Mouse (Mus musculus) E14TG2a.4 (cell line): ENCODE data around the gene Rph3al.

Source experiments
- H3K27me3 ChIP-seq: 2 replicates; pipeline ENCODE4 v1.6.1; 2014; ENCODE audit warnings: low read length, control low read depth; ENCODE audit not compliant: insufficient read depth
- H3K36me3 ChIP-seq: 2 replicates; pipeline ENCODE4 v1.6.1; 2014; ENCODE audit warnings: low read length, control low read depth; ENCODE audit not compliant: insufficient read depth
- H3K4me1 ChIP-seq: replicated peaks from 2 replicates; pipeline ENCODE4 v1.6.1; 2014; ENCODE audit warnings: low read depth, low read length, control low read depth
- H3K4me3 ChIP-seq: replicated peaks from 2 replicates; pipeline ENCODE4 v1.5.1; 2014; ENCODE audit warnings: mild to moderate bottlenecking, low read length
- H3K9me3 ChIP-seq: 2 replicates; pipeline ENCODE4 v1.6.1; 2014; ENCODE audit warnings: low read length, control low read depth
- CTCF ChIP-seq: conservative IDR thresholded peaks from 2 replicates; pipeline ENCODE4 v1.5.1; 2014; ENCODE audit warnings: low read length
- NANOG ChIP-seq: IDR thresholded peaks from 2 replicates; pipeline ENCODE4 v1.6.1; 2014; ENCODE audit warnings: borderline replicate concordance, low read length, mixed read lengths
- POU5F1 ChIP-seq: IDR thresholded peaks from 2 replicates; pipeline ENCODE4 v1.6.1; 2014; ENCODE audit warnings: low read length, borderline replicate concordance

Gene Rph3al

DNA sequence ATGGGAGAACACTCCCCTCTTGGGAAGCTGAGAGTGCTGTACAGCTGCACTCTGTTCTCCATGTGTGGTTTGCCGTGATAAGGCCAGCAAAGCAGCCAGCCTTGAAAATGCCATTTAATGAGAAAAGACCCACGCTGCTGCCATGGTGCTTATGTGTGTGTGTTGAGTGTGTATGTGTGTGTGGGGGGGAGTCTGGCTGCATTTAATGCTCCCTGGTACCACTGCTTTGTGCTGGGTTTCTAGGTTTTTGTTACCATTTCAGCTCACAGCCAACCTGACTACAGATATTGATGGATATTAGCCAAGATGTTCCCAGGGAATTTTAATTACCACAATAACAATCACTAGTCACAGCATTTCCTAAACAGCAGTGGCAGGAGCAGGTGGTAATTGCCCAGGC, 79.3 kb downstream of the Rph3al start:
- H3K36me3 ChIP-seq: no peaks in the 10 kb centered on the region
- TF ChIP-seq POU5F1 (no peak), NANOG (no peak), CTCF (no peak)
- no peaks in the 10 kb centered on the region for H3K9me3 ChIP-seq
- H3K27me3 ChIP-seq: peaks cover 27% of the 10 kb centered on the region; the same call in 1 of the 2 replicates
- peaks cover 8% of the 10 kb centered on the region; the same call in 1 of the 2 replicates for H3K4me1 ChIP-seq
- no peak overlapping the region for H3K4me3 ChIP-seq

DNA sequence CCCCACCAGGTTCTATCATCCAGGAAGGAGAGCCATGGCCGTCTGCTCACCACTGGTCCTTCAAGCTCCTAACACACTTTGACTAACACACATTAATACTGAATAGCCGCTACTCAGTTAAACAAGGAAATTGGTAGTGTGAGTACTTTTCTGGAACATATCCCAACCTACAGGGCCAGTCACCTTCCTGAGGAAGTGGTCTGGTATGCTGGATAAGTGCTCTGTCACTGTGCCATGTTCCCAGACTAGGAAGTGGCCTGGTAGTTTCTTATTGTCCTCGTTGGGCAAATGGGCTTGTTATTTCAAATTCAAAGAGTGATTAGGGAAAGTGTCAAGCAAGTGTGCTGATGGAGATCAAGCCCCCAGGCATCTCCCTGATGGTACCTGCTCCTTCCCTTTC, 80.4 kb downstream of the Rph3al start:
- 0 out of 2 replicates have a peak, but pooled peaks cover 6% of the 10 kb centered on the region for H3K4me1 ChIP-seq
- H3K36me3 ChIP-seq: no peaks in the 10 kb centered on the region
- peaks cover 28% of the 10 kb centered on the region; the same call in 1 of the 2 replicates for H3K27me3 ChIP-seq
- TF ChIP-seq NANOG (no peak), CTCF (no peak), POU5F1 (no peak)
- H3K4me3 ChIP-seq: no peak overlapping the region
- no peaks in the 10 kb centered on the region for H3K9me3 ChIP-seq

DNA sequence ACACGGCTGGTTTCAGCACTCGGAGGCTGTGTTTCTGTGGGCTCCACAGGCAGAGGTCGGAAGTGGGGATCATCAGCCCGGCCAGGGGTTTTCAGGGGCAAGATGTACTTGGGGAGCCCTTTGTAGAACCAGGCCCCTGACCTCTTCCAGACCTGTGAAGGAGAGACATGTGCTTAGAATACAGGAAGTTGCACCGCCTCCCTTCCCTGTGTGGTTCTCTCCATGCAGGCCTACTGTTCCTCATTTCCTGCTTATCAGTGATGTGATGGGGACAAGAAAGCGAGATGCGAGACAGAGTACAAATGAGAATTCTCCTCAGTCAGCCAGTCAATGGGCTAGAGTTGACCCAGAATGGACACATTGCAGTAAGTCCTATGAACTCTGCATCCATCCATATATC, 83.9 kb downstream of the Rph3al start:
- no peak for TF ChIP-seq CTCF
- no peak for TF ChIP-seq POU5F1
- no peak for TF ChIP-seq NANOG

DNA sequence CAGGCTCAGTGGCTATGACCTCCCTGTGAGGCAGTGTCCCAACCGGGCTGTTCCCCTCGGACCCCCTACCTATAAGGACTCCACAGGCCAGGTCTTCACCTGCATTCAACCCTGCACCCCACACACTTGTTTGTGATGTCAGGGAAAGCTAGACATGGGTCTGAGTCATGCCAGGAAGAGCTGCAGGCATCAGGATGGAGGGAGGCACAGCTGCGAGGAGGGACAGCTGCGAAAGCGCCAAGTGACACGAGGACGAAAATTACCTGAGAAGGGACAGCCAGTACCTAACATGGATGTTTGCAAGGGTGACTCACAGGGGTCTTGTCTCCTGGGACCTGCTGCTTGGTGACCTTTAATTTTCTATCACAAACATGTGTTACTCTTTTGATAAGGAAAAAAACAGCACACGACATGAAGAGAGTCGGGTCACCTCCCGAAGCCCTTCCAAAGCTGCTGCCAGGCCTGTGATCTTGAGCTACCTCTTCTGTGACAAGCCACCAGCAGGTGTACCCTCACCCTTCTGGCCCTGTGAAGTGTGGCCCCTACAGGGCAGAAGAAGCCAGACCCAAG, 85.1 kb downstream of the Rph3al start:
- peaks cover 8% of the 10 kb centered on the region for H3K4me1 ChIP-seq

More for the DNA sequence above, 83.9 kb downstream of the Rph3al start:
- peaks cover 25% of the 10 kb centered on the region; the same call in 1 of the 2 replicates for H3K27me3 ChIP-seq
- H3K4me1 ChIP-seq: peaks cover 6% of the 10 kb centered on the region
- H3K36me3 ChIP-seq: no peaks in the 10 kb centered on the region
- H3K9me3 ChIP-seq: no peaks in the 10 kb centered on the region
- no peak overlapping the region for H3K4me3 ChIP-seq

DNA sequence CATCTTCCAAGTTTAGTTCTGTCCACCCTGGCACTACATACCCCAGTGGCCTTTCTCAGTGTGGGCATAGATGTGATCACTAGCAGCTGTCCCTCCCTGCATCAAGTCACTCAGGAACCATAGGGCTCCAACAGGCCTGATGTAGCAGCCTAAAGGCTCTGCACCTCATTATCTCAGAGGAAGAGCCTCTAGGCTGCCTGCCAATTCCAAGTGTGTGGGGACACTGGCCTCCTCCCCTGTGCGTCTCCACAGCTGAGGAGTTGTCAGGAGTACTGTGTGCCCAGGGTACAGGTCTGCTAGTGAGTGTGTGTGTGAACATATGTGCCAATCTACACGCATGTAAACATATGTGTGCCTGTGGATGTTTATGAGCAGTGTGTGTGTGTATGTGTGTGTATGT, 85.7 kb downstream of the Rph3al start:
- TF ChIP-seq POU5F1 (no peak), CTCF (no peak), NANOG (no peak)
- H3K9me3 ChIP-seq: no peaks in the 10 kb centered on the region
- H3K27me3 ChIP-seq: peaks cover 16% of the 10 kb centered on the region; the same call in 1 of the 2 replicates
- no peaks in the 10 kb centered on the region for H3K36me3 ChIP-seq
- H3K4me1 ChIP-seq: peaks cover 8% of the 10 kb centered on the region
- no peak overlapping the region for H3K4me3 ChIP-seq

More for the DNA sequence above, 85.1 kb downstream of the Rph3al start:
- H3K9me3 ChIP-seq: no peaks in the 10 kb centered on the region
- no peak overlapping the region for H3K4me3 ChIP-seq
- H3K27me3 ChIP-seq: peaks cover 16% of the 10 kb centered on the region; the same call in 1 of the 2 replicates
- TF ChIP-seq POU5F1: no peak
- no peak for TF ChIP-seq NANOG
- no peak for TF ChIP-seq CTCF
- no peaks in the 10 kb centered on the region for H3K36me3 ChIP-seq

DNA sequence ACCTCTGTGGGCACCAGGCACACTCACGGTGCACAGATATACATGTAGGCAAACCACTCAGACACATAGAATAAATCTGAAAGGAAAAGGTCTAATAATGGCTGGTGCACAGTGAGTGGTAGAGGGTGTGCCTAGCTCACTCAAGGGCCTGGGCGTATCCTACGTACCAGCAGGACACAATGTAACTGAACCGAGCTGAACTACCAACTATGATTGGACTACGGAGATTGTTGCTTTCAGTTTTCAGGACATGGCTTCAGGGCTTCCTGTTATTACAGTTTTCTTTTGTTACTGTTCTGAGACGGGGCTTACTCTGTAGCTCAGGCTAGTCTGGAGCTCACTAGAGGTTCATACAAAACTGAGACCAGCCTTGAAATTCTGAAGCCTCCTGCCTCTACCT, 88.7 kb downstream of the Rph3al start:
- H3K4me3 ChIP-seq: no peak overlapping the region
- 0 out of 2 replicates have a peak, but pooled peaks cover 8% of the 10 kb centered on the region for H3K27me3 ChIP-seq
- no peaks in the 10 kb centered on the region for H3K9me3 ChIP-seq
- TF ChIP-seq NANOG: no peak
- no peak for TF ChIP-seq POU5F1
- TF ChIP-seq CTCF: no peak
- peaks cover 12% of the 10 kb centered on the region for H3K4me1 ChIP-seq
- no peaks in the 10 kb centered on the region for H3K36me3 ChIP-seq

DNA sequence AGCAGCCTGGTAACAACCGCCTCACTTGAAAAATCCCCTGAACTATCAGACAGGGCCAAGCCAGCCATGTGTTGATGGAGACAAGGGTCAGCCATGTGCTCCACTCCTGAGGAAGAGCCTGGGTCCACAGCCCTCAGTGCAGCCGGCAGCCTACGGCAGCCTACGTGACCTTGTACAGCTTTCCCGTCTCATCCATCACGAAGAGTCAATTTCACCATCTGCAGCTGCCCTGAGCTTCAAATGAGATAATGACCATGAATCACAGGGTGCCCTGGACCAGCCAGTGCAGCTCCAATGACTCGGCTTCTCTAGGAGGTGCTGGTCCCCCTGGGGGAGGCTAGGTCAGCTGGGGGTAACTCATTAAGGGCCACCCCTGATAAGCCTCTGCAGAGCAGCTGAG, 91.6 kb downstream of the Rph3al start:
- Histone ChIP-seq H3K4me1 (peaks cover 39% of the 10 kb centered on the region), H3K36me3 (no peaks in the 10 kb centered on the region), H3K27me3 (peaks cover 8% of the 10 kb centered on the region; the same call in 1 of the 2 replicates), H3K9me3 (no peaks in the 10 kb centered on the region), H3K4me3 (no peak overlapping the region)
- TF ChIP-seq CTCF: no peak
- TF ChIP-seq POU5F1: no peak
- no peak for TF ChIP-seq NANOG

DNA sequence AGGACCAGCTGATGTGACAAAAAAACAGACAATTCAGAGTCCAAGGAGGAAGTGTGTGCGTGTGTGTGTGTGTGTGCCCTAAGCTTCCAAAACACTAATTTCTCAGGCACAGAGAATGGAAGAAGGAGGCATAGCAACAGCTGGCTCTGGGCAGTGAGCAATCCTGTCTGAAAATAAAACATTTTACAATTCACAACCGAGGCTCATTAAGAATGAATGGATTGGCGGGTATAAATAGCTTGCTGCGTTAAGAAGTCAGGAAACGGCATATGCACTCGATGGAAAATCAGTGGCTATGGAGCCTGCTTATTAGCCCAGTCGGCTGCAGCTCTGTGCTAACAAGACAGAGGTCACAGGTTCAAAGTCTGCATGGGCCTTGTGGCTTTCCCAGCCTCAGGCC, 92.6 kb downstream of the Rph3al start:
- peaks cover 47% of the 10 kb centered on the region for H3K4me1 ChIP-seq
- H3K9me3 ChIP-seq: no peaks in the 10 kb centered on the region
- TF ChIP-seq CTCF (no peak), NANOG (no peak), POU5F1 (no peak)

More for the DNA sequence above, 92.6 kb downstream of the Rph3al start:
- H3K27me3 ChIP-seq: peaks cover 14% of the 10 kb centered on the region; the same call in 1 of the 2 replicates
- no peaks in the 10 kb centered on the region for H3K36me3 ChIP-seq
- H3K4me3 ChIP-seq: no peak overlapping the region
